Mouse (Mus musculus): ENCODE data around the gene Epha3. TPM values are rescaled to one million over a fixed set of nuclear protein-coding genes. Genes with fewer than 3 reads are reported as not detected.

The Epha3 gene
- 10 to 100 TPM; 15.9 to 17.9 TPM for total RNA-seq (2021)
- long read RNA-seq, experiment 1, full-length matches to known transcripts, result 5 of 6 reads
- long read RNA-seq, experiment 1, partial matches to known transcripts, result 1 of 6 reads
- long read RNA-seq, experiment 1, other reads (novel, unspliced or antisense), result 0 of 6 reads
- long read RNA-seq, experiment 2, full-length matches to known transcripts, result 1 of 5 reads
- long read RNA-seq, experiment 2, partial matches to known transcripts, result 3 of 5 reads
- long read RNA-seq, experiment 2, other reads (novel, unspliced or antisense), result 1 of 5 reads

DNA sequence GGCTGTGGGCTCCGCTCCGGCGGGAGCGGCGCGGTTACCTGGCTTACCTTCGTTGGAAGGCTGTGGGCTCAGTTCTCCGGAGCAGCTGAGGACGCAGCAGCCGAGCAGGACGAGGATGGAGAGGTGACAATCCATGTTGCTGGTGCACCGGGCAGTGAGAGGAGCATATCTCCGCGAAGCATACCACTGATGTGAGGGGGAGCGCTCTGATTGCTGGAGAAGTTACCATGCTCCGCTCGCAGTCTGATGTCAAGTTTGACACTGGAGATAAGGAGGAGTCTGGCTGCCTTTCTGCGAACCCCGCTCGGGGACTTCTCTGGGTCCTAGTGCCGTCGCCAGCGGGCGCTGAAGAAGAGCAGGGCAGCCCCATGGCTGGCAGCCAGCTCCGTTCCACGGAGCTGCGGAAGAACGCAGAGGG lies at the start of gene Epha3:
Epha3 (minus strand) TSS at position 263 of the 418 bp plus-strand sequence.
- peak; percentile 79 to 87 for DNase-seq (ENCODE audit: low spot score in 2 of 2)
- intact Hi-C loops (cut with DNase I), result loop anchor here (5.0 kb wide), 1 partner anchor 858 kb away; no protein-coding TSS in a partner anchor

DNA sequence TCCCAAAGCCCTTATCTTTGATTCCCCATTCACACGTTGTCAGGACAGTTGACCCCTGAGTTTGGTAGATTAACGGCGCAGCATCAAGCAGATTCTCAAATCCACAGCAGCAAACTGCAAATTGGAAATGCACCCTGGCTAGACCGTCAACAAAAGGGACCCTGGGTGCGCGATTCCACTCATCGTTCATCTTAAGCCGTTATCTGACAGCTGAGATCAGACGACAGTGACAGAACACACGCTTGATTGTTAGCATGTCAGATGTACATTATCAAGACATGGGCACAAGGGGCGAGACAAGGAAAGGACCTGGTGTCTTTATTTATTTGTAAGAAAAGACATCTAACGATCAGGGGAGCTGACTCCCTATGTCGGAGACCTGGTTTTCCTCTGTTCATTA lies 39.5 kb upstream of the Epha3 start:
- intact Hi-C loops (cut with DNase I), result no loop called here
- no peak for DNase-seq (ENCODE audit: low spot score in 2 of 2)

DNA sequence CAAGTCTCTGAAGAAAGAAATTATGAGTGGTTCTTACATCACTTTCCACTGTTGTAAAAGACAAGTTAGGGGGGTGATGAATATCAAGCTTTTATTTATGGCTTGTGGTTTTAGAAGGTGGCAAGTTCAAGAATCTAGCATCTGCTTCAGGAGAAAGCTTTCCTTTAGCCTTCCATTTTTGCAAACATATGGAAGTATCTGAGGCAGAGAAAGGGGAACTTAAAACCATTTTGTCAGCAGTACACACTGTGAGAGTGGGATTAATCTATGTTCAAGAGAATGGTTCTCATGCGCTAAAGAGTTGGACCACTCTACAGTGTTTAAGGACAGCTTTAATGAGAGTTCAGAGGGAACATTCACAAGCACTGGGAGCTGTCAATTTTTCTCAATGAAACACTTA lies 17.2 kb upstream of the Epha3 start:
- intact Hi-C loops (cut with DNase I), result no loop called here

GRCm38 (mm10) chr16:63872313-63872712 lies 8.3 kb upstream of the Epha3 start:
- DNase-seq (ENCODE audit: low spot score in 2 of 2), result peak; percentile 14 to 34
- intact Hi-C loops (cut with DNase I), result no loop called here

More for the DNA sequence above, 17.2 kb upstream of the Epha3 start:
- DNase-seq (ENCODE audit: low spot score in 2 of 2), result no peak

- DNase-seq (ENCODE audit: low spot score in 2 of 2), result no peak
- intact Hi-C loops (cut with DNase I), result loop anchor here (5.0 kb wide), 1 partner anchor 858 kb away; no protein-coding TSS in a partner anchor
These were observed 545 bp upstream of the Epha3 start for GRCm38 (mm10) chr16:63864463-63864976.

DNA sequence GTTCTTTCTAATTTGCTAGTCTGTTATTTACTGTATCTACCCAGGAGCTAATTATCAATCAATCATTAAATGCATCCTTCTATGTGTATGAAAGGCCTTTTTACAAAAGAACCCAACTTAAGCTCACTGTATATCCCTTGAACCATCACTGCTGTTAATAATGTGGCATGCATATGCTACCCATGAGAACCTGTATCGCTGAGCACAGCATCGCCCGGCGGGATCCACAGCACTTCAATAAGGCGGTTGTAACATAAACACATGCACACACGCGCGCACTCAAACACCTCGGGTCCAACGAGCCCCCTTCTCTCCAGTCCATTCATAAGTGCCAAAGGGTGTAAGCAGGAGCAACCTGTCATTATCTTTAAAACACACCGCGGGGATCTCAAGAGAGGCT lies 794 bp downstream of the Epha3 start:
- intact Hi-C loops (cut with DNase I), result loop anchor here (5.0 kb wide), 1 partner anchor 859 kb away; no protein-coding TSS in a partner anchor
- DNase-seq (ENCODE audit: low spot score in 2 of 2), result peak; percentile 21 to 33

GRCm38 (mm10) chr16:63857561-63857960 lies 6.4 kb downstream of the Epha3 start:
- intact Hi-C loops (cut with DNase I), result loop anchor here (5.0 kb wide), 1 partner anchor 890 kb away; no protein-coding TSS in a partner anchor
- DNase-seq (ENCODE audit: low spot score in 2 of 2), result peak in 1 of 2 experiments; percentile 14

GRCm38 (mm10) chr16:63856658-63857552 lies 7.1 kb downstream of the Epha3 start:
- peak; percentile 72 to 86 for DNase-seq (ENCODE audit: low spot score in 2 of 2)
- intact Hi-C loops (cut with DNase I), result loop anchor here (5.0 kb wide), 1 partner anchor 890 kb away; no protein-coding TSS in a partner anchor

DNA sequence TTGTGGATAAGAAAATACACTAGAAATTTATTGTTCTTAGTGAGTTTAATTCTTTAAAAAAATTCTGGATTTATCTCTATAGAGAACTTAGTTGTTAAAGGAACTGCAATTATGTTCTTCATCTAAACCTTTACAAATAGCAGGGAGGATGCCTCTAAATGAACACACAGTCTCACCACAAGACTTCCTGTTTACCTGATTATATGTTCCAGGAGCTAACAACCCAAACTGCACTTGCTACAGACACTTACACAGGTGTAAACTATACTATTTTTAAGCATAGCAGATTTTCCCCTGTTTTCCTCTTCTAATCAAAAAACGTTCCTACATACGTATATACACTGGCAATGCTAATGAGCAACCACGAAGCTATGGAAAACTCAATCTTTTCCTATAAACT lies 13.7 kb downstream of the Epha3 start:
- intact Hi-C loops (cut with DNase I), result no loop called here
- no peak for DNase-seq (ENCODE audit: low spot score in 2 of 2)

DNA sequence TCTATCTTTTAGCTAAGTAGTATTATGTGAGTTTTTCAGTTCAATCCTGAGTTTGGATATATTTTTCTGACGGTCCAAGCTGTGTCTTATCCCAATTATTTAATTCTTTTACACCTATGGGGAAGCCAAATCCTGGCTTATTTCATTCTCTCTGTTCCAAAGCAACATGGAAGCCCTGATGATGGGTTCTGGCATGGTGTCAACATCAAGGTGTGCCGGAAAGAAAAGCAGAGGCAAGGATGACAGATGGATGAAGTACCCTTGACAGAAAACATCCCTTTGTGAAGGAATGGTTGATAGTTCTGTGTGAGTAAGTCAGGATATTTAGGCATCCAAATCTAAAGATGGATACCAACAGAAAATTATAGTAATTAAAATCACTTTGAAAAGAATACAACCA lies 21.1 kb downstream of the Epha3 start:
- DNase-seq (ENCODE audit: low spot score in 2 of 2), result no peak
- intact Hi-C loops (cut with DNase I), result no loop called here

DNA sequence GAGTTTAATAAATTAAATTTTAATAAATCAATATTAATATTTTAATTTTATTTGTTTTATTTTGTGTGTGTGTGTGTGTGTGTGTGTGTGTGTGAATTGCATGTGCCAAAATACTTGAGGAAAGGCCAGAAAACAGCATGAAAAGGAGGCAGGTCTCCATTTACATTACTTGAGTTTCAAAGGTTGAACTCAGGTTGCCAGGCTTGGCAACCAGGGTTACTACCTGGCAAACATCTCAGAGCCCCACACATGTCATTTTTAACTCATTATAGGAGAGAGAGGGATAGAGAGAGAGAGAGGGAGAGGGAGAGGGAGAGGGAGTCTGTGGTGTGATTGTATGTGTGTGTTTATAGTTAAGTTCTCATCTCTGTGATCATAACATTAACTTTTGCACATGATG lies 26.5 kb downstream of the Epha3 start:
- no peak for DNase-seq (ENCODE audit: low spot score in 2 of 2)
- intact Hi-C loops (cut with DNase I), result no loop called here

DNA sequence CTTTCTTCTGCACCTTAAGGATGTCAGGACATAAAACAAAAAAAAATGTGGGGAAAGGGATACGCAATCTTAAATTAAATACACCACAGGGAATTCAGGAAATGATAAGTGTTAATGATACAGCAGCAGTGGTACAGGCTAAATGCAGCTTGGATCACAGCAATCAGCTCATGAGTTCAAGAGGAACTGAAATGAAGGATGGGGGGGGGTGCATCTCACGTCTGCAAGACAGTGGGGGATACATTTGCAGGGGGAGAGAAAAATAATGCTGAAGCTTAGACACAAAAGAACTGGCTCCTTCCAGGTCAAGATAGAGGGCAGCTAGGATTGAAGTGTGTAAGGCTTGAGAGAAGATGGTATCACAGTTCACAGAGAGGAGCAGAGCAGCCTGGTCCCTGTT lies 42.8 kb downstream of the Epha3 start:
- no peak for DNase-seq (ENCODE audit: low spot score in 2 of 2)

DNA sequence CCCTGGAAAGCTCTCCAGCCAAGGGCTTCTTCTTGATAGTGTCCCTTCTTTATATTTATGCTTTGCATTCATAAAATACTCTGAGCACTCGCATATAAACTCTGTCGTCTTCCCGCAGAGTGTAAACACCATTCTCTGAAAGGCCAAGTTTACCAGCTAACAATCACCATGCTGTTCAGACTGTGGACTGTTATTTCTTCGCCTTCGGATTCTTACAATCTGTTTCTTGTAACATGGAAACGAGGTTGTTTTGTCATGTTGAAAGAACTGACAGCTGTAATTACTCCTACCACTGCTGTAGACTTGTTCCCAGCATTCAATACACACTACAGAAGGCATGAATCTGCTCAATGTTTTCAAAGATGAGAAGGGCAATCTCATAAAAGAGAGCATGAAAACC lies 46.4 kb downstream of the Epha3 start:
- peak in 1 of 2 experiments; percentile 41 for DNase-seq (ENCODE audit: low spot score in 2 of 2)
- intact Hi-C loops (cut with DNase I), result no loop called here

More for the DNA sequence above, 42.8 kb downstream of the Epha3 start:
- intact Hi-C loops (cut with DNase I), result no loop called here

DNA sequence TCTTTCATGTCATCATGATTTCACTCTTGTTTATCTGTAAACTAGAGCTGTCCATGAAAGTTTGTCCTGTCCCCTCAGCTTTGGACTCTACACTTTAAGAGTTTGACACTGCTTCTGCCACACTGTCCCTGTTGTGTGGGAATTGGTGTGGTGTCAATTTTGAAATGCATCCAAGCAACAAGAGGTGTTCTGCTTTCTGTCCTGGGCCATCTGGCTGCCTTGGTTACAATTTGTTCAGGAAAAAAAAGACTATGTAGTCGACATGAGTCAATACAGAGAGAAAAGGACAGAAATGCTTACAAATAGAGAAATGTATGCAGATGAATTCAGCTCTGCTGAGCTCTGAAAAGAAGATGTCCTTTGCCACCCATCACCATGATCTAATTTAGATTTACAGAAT lies 47.3 kb downstream of the Epha3 start:
- intact Hi-C loops (cut with DNase I), result no loop called here
- no peak for DNase-seq (ENCODE audit: low spot score in 2 of 2)

GRCm38 (mm10) chr16:63809871-63810270 lies 54.1 kb downstream of the Epha3 start:
- intact Hi-C loops (cut with DNase I), result loop anchor here (5.0 kb wide), 1 partner anchor 853 kb away; no protein-coding TSS in a partner anchor
- DNase-seq (ENCODE audit: low spot score in 2 of 2), result no peak

GRCm38 (mm10) chr16:63808991-63809390 lies 55.0 kb downstream of the Epha3 start:
- intact Hi-C loops (cut with DNase I), result no loop called here
- no peak for DNase-seq (ENCODE audit: low spot score in 2 of 2)

DNA sequence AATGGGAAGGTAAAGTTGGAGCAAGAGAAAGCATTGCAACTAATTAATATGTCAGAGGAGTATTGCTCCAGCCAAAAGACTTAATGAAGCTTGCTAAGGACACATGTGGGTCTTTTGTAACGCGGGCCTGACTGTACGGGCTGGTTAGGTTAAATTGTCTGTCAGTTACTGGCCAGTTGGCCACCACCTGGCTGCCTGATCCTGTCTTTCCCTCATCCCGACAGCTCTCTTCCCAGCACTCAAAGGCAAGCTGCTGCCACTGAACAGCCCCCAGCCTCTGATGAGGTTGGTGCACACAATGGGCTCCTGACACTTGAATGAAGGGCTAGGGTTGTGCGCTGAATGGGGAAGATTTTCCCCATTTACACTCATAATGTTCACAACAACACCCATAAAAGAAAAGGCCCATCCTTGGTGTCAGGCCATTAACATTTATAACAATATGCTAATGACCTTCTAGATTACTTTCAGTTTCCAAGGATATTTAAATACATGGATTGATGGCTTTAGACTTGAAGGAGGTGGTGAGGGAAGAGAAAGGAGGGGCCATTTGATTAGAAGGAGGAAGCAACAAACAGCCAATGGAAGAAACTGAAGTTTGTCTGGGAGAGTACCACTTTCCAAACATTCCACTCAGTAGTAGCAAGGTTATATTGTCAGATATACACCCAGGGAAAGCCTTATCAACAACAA lies 57.4 kb downstream of the Epha3 start:
- no peak for DNase-seq (ENCODE audit: low spot score in 2 of 2)
- intact Hi-C loops (cut with DNase I), result no loop called here

DNA sequence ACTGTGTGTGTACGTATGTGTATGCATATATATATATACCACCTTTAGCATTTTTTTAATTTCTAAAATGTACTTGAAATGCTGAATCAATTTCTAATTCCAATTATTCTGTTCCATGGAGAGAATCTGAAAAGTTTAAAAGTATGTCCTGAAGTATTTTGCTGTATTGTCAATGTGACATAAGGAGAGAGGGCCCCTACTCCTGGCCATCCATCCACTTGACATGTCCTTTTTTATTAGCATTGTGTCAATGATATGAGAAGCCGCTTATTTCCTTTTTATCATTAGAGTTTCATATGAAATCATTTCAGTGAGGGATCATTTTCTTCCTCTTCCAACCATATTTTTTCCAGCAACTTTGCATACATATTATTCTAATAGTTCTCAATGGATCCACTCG lies 58.0 kb downstream of the Epha3 start:
- DNase-seq (ENCODE audit: low spot score in 2 of 2), result no peak
- intact Hi-C loops (cut with DNase I), result no loop called here

DNA sequence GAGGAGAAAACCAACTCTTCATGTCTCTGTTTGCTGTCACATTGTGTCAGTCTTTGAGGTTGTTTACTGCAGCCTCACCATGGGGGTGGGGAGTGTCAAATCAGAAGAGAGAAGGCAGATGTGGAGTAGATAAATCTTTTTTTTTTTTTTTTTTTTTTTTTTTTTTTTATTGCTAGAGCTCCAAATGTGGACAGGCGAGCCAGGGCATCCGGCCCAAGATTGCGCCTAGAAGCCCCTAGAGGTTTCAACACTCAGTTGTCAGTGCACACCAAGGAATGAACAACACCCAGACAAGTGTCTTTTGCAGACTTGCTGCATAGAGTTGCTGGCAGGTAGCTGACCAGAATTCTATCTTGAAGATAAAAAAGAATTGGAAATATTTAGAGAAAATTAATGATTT lies 62.5 kb downstream of the Epha3 start:
- intact Hi-C loops (cut with DNase I), result no loop called here
- no peak for DNase-seq (ENCODE audit: low spot score in 2 of 2)
